Mouse (Mus musculus) ES-Bruce4 (cell line): ENCODE measurements around the gene Eef1akmt3.

ENCODE experiments used
- CTCF ChIP-seq: IDR thresholded peaks from one replicate; pipeline ENCODE4 v1.8.1; 2011; ENCODE audit warnings: low read depth, low read length
- POLR2A ChIP-seq: IDR thresholded peaks from one replicate; pipeline ENCODE4 v1.8.1; 2011; ENCODE audit warnings: low read length; ENCODE audit not compliant: insufficient read depth

DNA sequence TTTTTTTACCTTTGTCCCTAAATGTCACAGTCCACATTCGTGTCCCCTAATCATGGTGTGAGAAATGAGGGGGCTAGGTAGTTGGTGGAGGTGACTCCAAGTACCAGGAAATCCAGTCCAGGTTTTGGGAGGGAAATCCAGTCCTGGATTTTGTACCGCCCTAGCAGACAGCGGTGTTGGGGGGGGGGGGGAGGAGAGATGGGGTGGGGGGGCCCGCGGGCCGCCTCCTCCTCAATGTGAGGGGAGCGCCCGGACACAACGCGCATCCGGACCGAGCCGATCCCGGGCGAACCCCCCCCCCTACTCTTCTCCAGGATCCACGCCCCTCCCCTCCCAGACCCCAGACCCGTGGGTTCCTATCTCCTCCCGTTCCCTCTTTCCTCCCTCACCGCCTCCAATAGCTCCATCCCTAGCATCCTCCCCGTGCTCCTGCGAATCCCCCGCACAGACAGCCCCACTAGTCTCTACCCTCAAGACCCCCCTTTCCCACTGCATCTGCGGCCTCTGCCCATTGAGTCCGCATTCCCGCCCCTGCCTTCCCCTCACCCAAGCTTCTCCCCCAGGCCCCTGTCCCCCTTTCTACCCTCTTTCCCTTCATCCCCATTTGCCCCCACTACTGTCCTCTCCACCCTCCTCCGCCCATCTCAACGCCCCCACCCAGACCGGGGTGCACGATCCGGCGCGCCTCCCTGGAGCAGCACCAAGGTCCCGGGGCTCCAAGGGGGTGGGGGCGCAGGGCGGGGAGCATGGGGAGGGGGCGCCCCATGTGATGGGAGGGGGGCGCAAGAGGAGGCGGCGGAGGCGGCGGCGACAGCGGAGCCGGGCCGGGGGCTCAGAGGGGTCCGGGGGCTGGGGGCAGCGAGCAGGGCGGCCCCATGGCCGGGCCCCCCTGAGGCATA is 37.6 kb upstream of the Eef1akmt3 start:
- TF ChIP-seq CTCF, result no peak
- no peak for TF ChIP-seq POLR2A
